Mouse (Mus musculus): ENCODE measurements at regions not wholly inside any gene's neighbourhood (a gene's known extent, or its start where the extent isn't known, plus 50 kb on each side); places are given as distances from the start of the nearest gene placed in this dataset.
A peak's percentile ranks its signal among the peaks of the same experiment; 100 is the strongest.

- DNase-seq (ENCODE audit: low read depth, low spot score): peak; percentile 70
These were observed 794.3 kb upstream of the Api5 start for GRCm38 (mm10) chr2:95232135-95232772.

- no peak for DNase-seq (ENCODE audit: low read depth, low spot score)
These were observed 793.8 kb upstream of the Api5 start for GRCm38 (mm10) chr2:95231739-95232134.

GRCm38 (mm10) chr2:95229386-95229785 is 791.5 kb upstream of the Api5 start:
- DNase-seq (ENCODE audit: low read depth, low spot score): no peak

- no peak for DNase-seq (ENCODE audit: low read depth, low spot score)
These were observed 772.4 kb upstream of the Api5 start for GRCm38 (mm10) chr2:95210216-95210941.

All from embryo, embryonic 11.5 days (tissue).